Mouse (Mus musculus): ENCODE results near the gene Snx18. TPM values are rescaled to one million over a fixed set of nuclear protein-coding genes. Genes with fewer than 3 reads are reported as not detected.

Snx18 gene
- 45.6 and 47.5 TPM in 2 replicates for total RNA-seq (2012; rRNA removed)

DNA sequence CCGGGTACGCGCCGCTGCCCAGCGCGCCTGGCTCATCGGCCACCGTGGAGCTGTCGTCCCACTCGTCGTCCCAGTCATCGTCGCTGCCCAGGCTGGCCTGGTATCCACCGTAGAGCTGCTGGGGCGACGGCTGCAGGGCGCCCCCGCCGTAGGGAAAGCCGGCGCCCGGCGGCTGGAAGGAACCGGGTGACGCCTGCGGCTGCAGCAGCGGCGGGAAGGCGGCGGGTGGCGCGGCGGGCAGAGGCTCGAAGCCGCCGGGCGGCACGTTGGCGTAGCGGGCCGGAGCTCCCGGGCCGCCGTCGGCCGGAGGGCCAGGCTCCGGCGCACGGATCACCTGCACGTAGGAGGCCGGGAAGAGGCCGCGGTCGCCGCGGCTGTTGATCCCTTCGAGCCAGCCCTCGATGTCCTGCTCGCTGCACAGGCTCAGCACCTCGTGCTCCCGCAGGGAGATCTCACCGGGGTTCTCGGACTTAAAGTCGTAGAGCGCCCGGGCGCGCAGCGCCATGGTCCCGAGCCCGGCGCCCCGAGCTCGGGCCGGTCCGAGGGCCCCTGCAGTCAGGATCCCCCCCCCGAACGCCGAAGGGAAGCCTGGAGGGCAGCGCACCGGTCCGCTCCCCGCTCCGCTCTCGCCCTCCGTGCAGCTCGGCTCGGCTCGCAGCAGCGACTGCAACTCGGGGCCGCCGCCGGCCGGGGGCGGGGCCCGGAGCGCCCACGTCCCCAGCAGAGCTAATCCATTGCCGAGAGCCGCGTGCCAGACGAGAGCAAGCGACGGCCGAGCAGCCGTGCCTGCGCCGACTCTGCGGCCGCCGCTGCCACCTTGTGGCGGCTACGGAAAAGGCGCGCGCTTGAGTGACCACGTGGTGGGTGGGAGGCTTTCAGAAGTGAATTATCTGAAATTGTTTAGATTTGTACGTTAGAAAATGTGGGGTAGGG lies at the start of gene Snx18:
TSS of gene Snx18 (minus strand) at position 674 of the 933 bp plus-strand sequence.
- Histone ChIP-seq H3K9ac (ENCODE audit: insufficient read depth, low read depth, low read length, poor library complexity, severe bottlenecking) (peak within 1 kb of the TSS; percentile 87), H3K9me3 (ENCODE audit: control insufficient read depth, insufficient read depth, low read depth, low read length) (no peaks in the 10 kb centered on the region), H3K36me3 (ENCODE audit: control insufficient read depth, insufficient read depth, low read length, poor library complexity, severe bottlenecking) (peaks cover 9% of the 10 kb centered on the region; the same call in 1 of the 2 replicates), H3K4me3 (ENCODE audit: insufficient read depth in 1 of 2, low read depth in 1 of 2, low read length in 2 of 2, poor library complexity in 1 of 2, severe bottlenecking in 1 of 2) (peak within 1 kb of the TSS; percentile 74 to 83), H3K4me1 (ENCODE audit: control insufficient read depth in 2 of 2, insufficient read depth in 2 of 2, low read length in 2 of 2, poor library complexity in 1 of 2) (peaks cover 6 to 8% of the 10 kb centered on the region in 2 experiments; a peak in 2 of 4 replicates), H3K27ac (ENCODE audit: insufficient read depth, low read depth, low read length, poor library complexity, severe bottlenecking) (no peak within 1 kb of the TSS)
- TF ChIP-seq MAFK (IDR thresholded peaks at IDR 0.05; ENCODE audit: insufficient read depth, low read depth, low read length): 0 out of 2 replicates have a peak, but pooled peaks have one; percentile 4
- no peak for TF ChIP-seq CHD2 (IDR thresholded peaks at IDR 0.05; ENCODE audit: low read depth, low read length)
- TF ChIP-seq ZNF384 (IDR thresholded peaks at IDR 0.05; ENCODE audit: low read depth, low read length): no peak
- TF ChIP-seq HCFC1 (IDR thresholded peaks at IDR 0.05; ENCODE audit: borderline replicate concordance, insufficient read depth, low read length): peak; percentile 85
- TF ChIP-seq ZC3H11A (IDR thresholded peaks at IDR 0.05; ENCODE audit: borderline replicate concordance, low read depth, low read length): peak; percentile 97
- in situ Hi-C loops (cut with MboI; ENCODE audit: low sequenced_read_pairs in 2 of 2, unreplicated experiment in 2 of 2): no loop called here
- peak; percentile 89 for DNase-seq (ENCODE audit: low read depth, low spot score)

GRCm38 (mm10) chr13:113663883-113664282 lies 45.5 kb upstream of the Snx18 start:
- no peak for DNase-seq (ENCODE audit: low read depth, low spot score)
- Histone ChIP-seq H3K4me1 (ENCODE audit: control insufficient read depth in 2 of 2, insufficient read depth in 2 of 2, low read length in 2 of 2, poor library complexity in 1 of 2) (no peaks in the 10 kb centered on the region), H3K9me3 (ENCODE audit: control insufficient read depth, insufficient read depth, low read depth, low read length) (no peaks in the 10 kb centered on the region), H3K4me3 (ENCODE audit: insufficient read depth in 1 of 2, low read depth in 1 of 2, low read length in 2 of 2, poor library complexity in 1 of 2, severe bottlenecking in 1 of 2) (no peak overlapping the region; a peak in 1 of 4 replicates), H3K27ac (ENCODE audit: insufficient read depth, low read depth, low read length, poor library complexity, severe bottlenecking) (no peak overlapping the region), H3K9ac (ENCODE audit: insufficient read depth, low read depth, low read length, poor library complexity, severe bottlenecking) (no peak overlapping the region), H3K36me3 (ENCODE audit: control insufficient read depth, insufficient read depth, low read length, poor library complexity, severe bottlenecking) (no peaks in the 10 kb centered on the region)
- in situ Hi-C loops (cut with MboI; ENCODE audit: low sequenced_read_pairs in 2 of 2, unreplicated experiment in 2 of 2): no loop called here
- TF ChIP-seq MAFK (IDR thresholded peaks at IDR 0.05; ENCODE audit: insufficient read depth, low read depth, low read length): peak; percentile 76
- TF ChIP-seq CHD2 (IDR thresholded peaks at IDR 0.05; ENCODE audit: low read depth, low read length): no peak

GRCm38 (mm10) chr13:113663151-113663779 lies 44.9 kb upstream of the Snx18 start, which contains the start of gene Hspb3:
TSS of gene Hspb3 (minus strand) at chr13:113663676.
- no peak for DNase-seq (ENCODE audit: low read depth, low spot score)

GRCm38 (mm10) chr13:113661826-113662271 lies 43.5 kb upstream of the Snx18 start:
- Histone ChIP-seq H3K27ac (ENCODE audit: insufficient read depth, low read depth, low read length, poor library complexity, severe bottlenecking) (no peak overlapping the region), H3K4me1 (ENCODE audit: control insufficient read depth in 2 of 2, insufficient read depth in 2 of 2, low read length in 2 of 2, poor library complexity in 1 of 2) (no peaks in the 10 kb centered on the region), H3K9me3 (ENCODE audit: control insufficient read depth, insufficient read depth, low read depth, low read length) (no peaks in the 10 kb centered on the region), H3K4me3 (ENCODE audit: insufficient read depth in 1 of 2, low read depth in 1 of 2, low read length in 2 of 2, poor library complexity in 1 of 2, severe bottlenecking in 1 of 2) (no peak overlapping the region), H3K36me3 (ENCODE audit: control insufficient read depth, insufficient read depth, low read length, poor library complexity, severe bottlenecking) (no peaks in the 10 kb centered on the region), H3K9ac (ENCODE audit: insufficient read depth, low read depth, low read length, poor library complexity, severe bottlenecking) (no peak overlapping the region)
- in situ Hi-C loops (cut with MboI; ENCODE audit: low sequenced_read_pairs in 2 of 2, unreplicated experiment in 2 of 2): no loop called here
- no peak for DNase-seq (ENCODE audit: low read depth, low spot score)
- TF ChIP-seq CHD2 (IDR thresholded peaks at IDR 0.05; ENCODE audit: low read depth, low read length) (no peak), HCFC1 (IDR thresholded peaks at IDR 0.05; ENCODE audit: borderline replicate concordance, insufficient read depth, low read length) (no peak), ZNF384 (IDR thresholded peaks at IDR 0.05; ENCODE audit: low read depth, low read length) (no peak), ZC3H11A (IDR thresholded peaks at IDR 0.05; ENCODE audit: borderline replicate concordance, low read depth, low read length) (no peak), MAFK (IDR thresholded peaks at IDR 0.05; ENCODE audit: insufficient read depth, low read depth, low read length) (no peak)

More at GRCm38 (mm10) chr13:113663151-113663779, 44.9 kb upstream of the Snx18 start, which contains the start of gene Hspb3:
- peak within 1 kb of the TSS; percentile 23 to 40 for H3K4me3 ChIP-seq (ENCODE audit: insufficient read depth in 1 of 2, low read depth in 1 of 2, low read length in 2 of 2, poor library complexity in 1 of 2, severe bottlenecking in 1 of 2)
- no peaks in the 10 kb centered on the region for H3K4me1 ChIP-seq (ENCODE audit: control insufficient read depth in 2 of 2, insufficient read depth in 2 of 2, low read length in 2 of 2, poor library complexity in 1 of 2)
- TF ChIP-seq ZC3H11A (IDR thresholded peaks at IDR 0.05; ENCODE audit: borderline replicate concordance, low read depth, low read length): no peak
- peak within 1 kb of the TSS; percentile 30; the same call in 1 of the 2 replicates for H3K9ac ChIP-seq (ENCODE audit: insufficient read depth, low read depth, low read length, poor library complexity, severe bottlenecking)
- no peak within 1 kb of the TSS for H3K27ac ChIP-seq (ENCODE audit: insufficient read depth, low read depth, low read length, poor library complexity, severe bottlenecking)
- in situ Hi-C loops (cut with MboI; ENCODE audit: low sequenced_read_pairs in 2 of 2, unreplicated experiment in 2 of 2): no loop called here
- H3K36me3 ChIP-seq (ENCODE audit: control insufficient read depth, insufficient read depth, low read length, poor library complexity, severe bottlenecking): no peaks in the 10 kb centered on the region
- H3K9me3 ChIP-seq (ENCODE audit: control insufficient read depth, insufficient read depth, low read depth, low read length): no peaks in the 10 kb centered on the region

All from ES-E14 (cell line).